Mouse (Mus musculus): ENCODE results near the gene Rinl. TPM values are rescaled to one million over a fixed set of nuclear protein-coding genes. Genes with fewer than 3 reads are reported as not detected.

Gene Rinl
- polyA plus RNA-seq, 1 experiment from 2014 or later: 2.6 TPM

DNA sequence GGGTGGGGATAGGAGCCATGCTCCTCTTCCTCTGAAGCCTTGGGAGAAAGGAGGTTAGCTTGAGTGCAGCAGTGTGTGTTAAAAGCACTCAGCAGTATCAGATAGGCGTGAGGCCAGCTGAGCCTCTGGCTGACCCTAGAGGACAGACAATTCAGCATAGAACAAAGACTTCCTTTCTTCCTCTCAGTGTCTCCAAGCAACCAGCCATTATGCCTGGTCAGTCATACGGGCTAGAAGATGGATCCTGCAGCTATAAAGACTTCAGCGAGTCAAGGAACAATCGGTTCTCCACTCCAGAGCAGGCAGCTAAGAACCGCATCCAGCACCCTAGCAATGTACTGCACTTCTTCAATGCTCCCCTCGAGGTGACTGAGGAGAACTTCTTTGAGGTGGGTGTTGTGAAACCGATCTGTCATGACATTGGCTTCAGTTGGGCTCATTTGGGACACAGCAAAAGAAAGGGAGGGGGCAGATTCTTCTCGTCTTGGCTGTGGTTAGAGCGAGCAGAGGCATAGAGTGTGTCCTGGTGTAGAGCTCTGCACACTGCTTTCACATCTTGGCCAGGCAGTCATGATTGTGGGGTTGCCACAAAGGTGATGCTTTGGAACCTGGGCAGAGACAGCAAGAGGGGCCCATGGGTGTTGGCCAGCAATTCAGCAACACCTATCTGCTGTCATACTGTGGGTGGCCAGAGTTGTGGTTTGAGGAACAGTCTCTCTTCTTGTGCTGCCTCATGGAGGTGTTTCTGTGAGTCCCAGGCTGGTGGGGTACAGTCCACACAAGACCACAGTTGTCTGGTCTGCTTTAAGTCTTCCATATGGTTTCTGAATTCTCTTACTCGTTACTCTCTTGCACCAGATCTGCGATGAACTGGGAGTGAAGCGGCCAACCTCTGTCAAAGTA lies 31.8 kb downstream of the Rinl start:
- peak; percentile 14 for ATAC-seq

GRCm38 (mm10) chr7:28821261-28821831 lies 32.6 kb downstream of the Rinl start:
- ChIA-PET CTCF (interaction anchor here (1.4 kb wide), 1 partner anchor 18 kb away, joined by 3 read pairs; no protein-coding TSS in a partner anchor), POLR2A (interaction anchor here (1.0 to 3.5 kb wide), 3 partner anchors 10 to 31 kb away, joined by 3 to 22 read pairs (median 5); no protein-coding TSS in a partner anchor)
- TF ChIP-seq CTCF (IDR thresholded peaks at IDR 0.05): no peak
- no peaks in the 10 kb centered on the region for H3K27me3 ChIP-seq
- in situ Hi-C loops (cut with MboI; ENCODE audit: low pct_unique_long_range_greater_than_20kb): loop anchor here (10.0 kb wide), 1 partner anchor 1733 kb away; the partner anchor contains the start of genes Hspb6, Lin37 and Proser3
- ATAC-seq (peak; percentile 36), DNase-seq (ENCODE audit: low read depth, low spot score) (no peak)

More for the DNA sequence above, 31.8 kb downstream of the Rinl start:
- no peaks in the 10 kb centered on the region for H3K27me3 ChIP-seq
- CTCF ChIA-PET: interaction anchor here (0.9 to 1.4 kb wide), 2 partner anchors 17 to 25 kb away, joined by 3 read pairs; no protein-coding TSS in a partner anchor
- TF ChIP-seq CTCF (IDR thresholded peaks at IDR 0.05): no peak
- no peak for DNase-seq (ENCODE audit: low read depth, low spot score)
- in situ Hi-C loops (cut with MboI; ENCODE audit: low pct_unique_long_range_greater_than_20kb): loop anchor here (10.0 kb wide), 1 partner anchor 1734 kb away; the partner anchor contains the start of genes Hspb6, Lin37 and Proser3
- POLR2A ChIA-PET: interaction anchor here (1.0 to 3.5 kb wide), 4 partner anchors 9 to 31 kb away, joined by 3 to 22 read pairs (median 4); no protein-coding TSS in a partner anchor

- ChIA-PET CTCF (no interaction called here), POLR2A (no interaction called here)
- DNase-seq (ENCODE audit: low read depth, low spot score) (no peak), ATAC-seq (no peak)
- no peak for TF ChIP-seq CTCF (IDR thresholded peaks at IDR 0.05)
- in situ Hi-C loops (cut with MboI; ENCODE audit: low pct_unique_long_range_greater_than_20kb): loop anchor here (10.0 kb wide), 1 partner anchor 1732 kb away; the partner anchor contains the start of genes Hspb6, Lin37 and Proser3
- no peaks in the 10 kb centered on the region for H3K27me3 ChIP-seq
Observed at GRCm38 (mm10) chr7:28822556-28822955, 33.8 kb downstream of the Rinl start.

- DNase-seq (ENCODE audit: low read depth, low spot score) (no peak), ATAC-seq (no peak)
- POLR2A ChIA-PET: interaction anchor here (0.8 kb wide), 1 partner anchor 12 kb away, joined by 3 read pairs; no protein-coding TSS in a partner anchor
- no peak for TF ChIP-seq CTCF (IDR thresholded peaks at IDR 0.05)
- CTCF ChIA-PET: no interaction called here
- H3K27me3 ChIP-seq: no peaks in the 10 kb centered on the region
- in situ Hi-C loops (cut with MboI; ENCODE audit: low pct_unique_long_range_greater_than_20kb): loop anchor here (10.0 kb wide), 1 partner anchor 1732 kb away; the partner anchor contains the start of genes Hspb6, Lin37 and Proser3
Observed at GRCm38 (mm10) chr7:28822993-28823903, 34.5 kb downstream of the Rinl start.

GRCm38 (mm10) chr7:28823932-28824331 lies 35.2 kb downstream of the Rinl start:
- DNase-seq (ENCODE audit: low read depth, low spot score): no peak
- no peak for TF ChIP-seq CTCF (IDR thresholded peaks at IDR 0.05)
- in situ Hi-C loops (cut with MboI; ENCODE audit: low pct_unique_long_range_greater_than_20kb): loop anchor here (10.0 kb wide), 1 partner anchor 1731 kb away; the partner anchor contains the start of genes Hspb6, Lin37 and Proser3
- ChIA-PET CTCF (no interaction called here), POLR2A (interaction anchor here (0.8 kb wide), 1 partner anchor 13 kb away, joined by 3 read pairs; no protein-coding TSS in a partner anchor)
- ATAC-seq: no peak
- no peaks in the 10 kb centered on the region for H3K27me3 ChIP-seq

- no peak for DNase-seq (ENCODE audit: low read depth, low spot score)
- H3K27me3 ChIP-seq: no peaks in the 10 kb centered on the region
- TF ChIP-seq CTCF (IDR thresholded peaks at IDR 0.05): no peak
- CTCF ChIA-PET: interaction anchor here (1.4 to 3.6 kb wide), 2 partner anchors 15 to 43 kb away, joined by 4 to 11 read pairs; no protein-coding TSS in a partner anchor
- in situ Hi-C loops (cut with MboI; ENCODE audit: low pct_unique_long_range_greater_than_20kb): loop anchor here (5.0 to 10.0 kb wide), 2 partner anchors 42 to 1730 kb away; partner anchors contain the start of genes Hspb6, Lin37 and Proser3
- POLR2A ChIA-PET: interaction anchor here (0.6 kb wide), 1 partner anchor 46 kb away, joined by 3 read pairs; no protein-coding TSS in a partner anchor
- ATAC-seq: peak; percentile 41
Observed at GRCm38 (mm10) chr7:28824941-28825685, 36.3 kb downstream of the Rinl start, which contains the start of gene Ech1. Gene Ech1 (plus strand): TSS chr7:28825217.

GRCm38 (mm10) chr7:28825686-28826401 lies 37.1 kb downstream of the Rinl start:
- no peak for DNase-seq (ENCODE audit: low read depth, low spot score)
- TF ChIP-seq CTCF (IDR thresholded peaks at IDR 0.05): no peak

DNA sequence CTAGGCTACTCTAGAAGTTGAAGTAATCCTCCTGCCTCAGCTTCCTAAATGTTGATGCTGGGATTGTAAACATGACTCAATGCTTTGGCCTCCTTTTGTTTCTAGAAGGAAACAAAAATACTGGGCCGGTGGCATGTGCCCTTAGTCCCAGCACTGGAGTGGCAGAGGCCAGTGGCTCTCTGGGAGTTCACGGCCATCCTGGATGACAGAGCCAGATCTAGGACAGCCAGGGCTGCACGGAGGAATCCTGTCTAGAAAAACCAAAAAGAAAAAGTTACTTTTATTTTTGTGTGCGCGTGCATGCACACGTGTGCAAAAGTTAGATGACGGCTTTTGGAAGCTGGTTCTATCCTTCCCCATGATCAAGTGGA lies 37.6 kb downstream of the Rinl start:
- no peaks in the 10 kb centered on the region for H3K27me3 ChIP-seq
- DNase-seq (ENCODE audit: low read depth, low spot score) (no peak), ATAC-seq (no peak)
- CTCF ChIA-PET: interaction anchor here (1.0 to 3.6 kb wide), 2 partner anchors 15 to 42 kb away, joined by 3 to 11 read pairs; no protein-coding TSS in a partner anchor
- POLR2A ChIA-PET: no interaction called here
- TF ChIP-seq CTCF (IDR thresholded peaks at IDR 0.05): no peak
- in situ Hi-C loops (cut with MboI; ENCODE audit: low pct_unique_long_range_greater_than_20kb): loop anchor here (5.0 to 10.0 kb wide), 2 partner anchors 41 to 1728 kb away; partner anchors contain the start of genes Hspb6, Lin37 and Proser3

More at GRCm38 (mm10) chr7:28825686-28826401, 37.1 kb downstream of the Rinl start:
- POLR2A ChIA-PET: no interaction called here
- in situ Hi-C loops (cut with MboI; ENCODE audit: low pct_unique_long_range_greater_than_20kb): loop anchor here (5.0 to 10.0 kb wide), 2 partner anchors 41 to 1729 kb away; partner anchors contain the start of genes Hspb6, Lin37 and Proser3
- no peaks in the 10 kb centered on the region for H3K27me3 ChIP-seq
- CTCF ChIA-PET: interaction anchor here (1.4 to 3.6 kb wide), 2 partner anchors 16 to 42 kb away, joined by 4 to 11 read pairs; no protein-coding TSS in a partner anchor
- no peak for ATAC-seq
